Mouse (Mus musculus): ENCODE measurements around the gene Cd84. TPM values are rescaled to one million over a fixed set of nuclear protein-coding genes. Genes with fewer than 3 reads are reported as not detected.
"Not testable (repeated sequence)": the region's sequence is repeated elsewhere in the genome, so short reads cannot be mapped to it uniquely, and the experiment has no call there.

The Cd84 gene
- polyA plus RNA-seq, 1 experiment from 2014 or later = 0.66 TPM

DNA sequence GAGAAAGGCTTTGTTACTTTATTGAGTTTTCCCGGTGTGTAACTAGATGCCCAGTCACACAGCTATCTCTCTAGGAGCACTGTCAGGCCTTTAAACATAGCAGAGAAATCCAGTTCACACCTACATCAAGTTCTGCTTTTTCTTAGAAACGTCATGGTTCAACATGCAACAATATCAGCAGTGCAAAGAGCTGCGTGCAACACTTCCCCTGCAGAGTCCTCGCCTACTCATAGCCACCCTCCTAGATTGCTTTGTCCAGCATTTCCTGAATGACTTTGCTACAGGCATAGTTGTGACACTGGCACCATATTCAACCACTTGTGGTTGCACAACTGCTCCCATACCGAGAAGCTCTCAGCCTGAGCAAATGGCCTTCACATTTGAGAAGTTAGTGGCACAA lies 10.0 kb downstream of the Cd84 start:
- Histone ChIP-seq H3K27me3 (ENCODE audit: control insufficient read depth, insufficient read depth, low read length) (no peaks in the 10 kb centered on the region), H3K9ac (replicated peaks; ENCODE audit: low read length) (no peak overlapping the region), H3K4me3 (ENCODE audit: low read depth, low read length) (no peak overlapping the region), H3K9me3 (replicated peaks; ENCODE audit: control insufficient read depth, low read length) (no peaks in the 10 kb centered on the region), H3K4me1 (ENCODE audit: control insufficient read depth, insufficient read depth, low read length) (no peaks in the 10 kb centered on the region), H3K36me3 (replicated peaks; ENCODE audit: control insufficient read depth, insufficient read depth, low read depth, low read length) (no peaks in the 10 kb centered on the region), H3K4me2 (ENCODE audit: low read depth, low read length) (no peak overlapping the region), H3K27ac (replicated peaks; ENCODE audit: low read depth, low read length) (no peak overlapping the region)
- ATAC-seq (replicated peaks; ENCODE audit: insufficient number of reproducible peaks, low FRiP score, low TSS enrichment, low read depth) = no peak
- no peak for DNase-seq (ENCODE audit: low spot score)
- 89% methylated on average over 5 of the region's 5 CpGs for WGBS

DNA sequence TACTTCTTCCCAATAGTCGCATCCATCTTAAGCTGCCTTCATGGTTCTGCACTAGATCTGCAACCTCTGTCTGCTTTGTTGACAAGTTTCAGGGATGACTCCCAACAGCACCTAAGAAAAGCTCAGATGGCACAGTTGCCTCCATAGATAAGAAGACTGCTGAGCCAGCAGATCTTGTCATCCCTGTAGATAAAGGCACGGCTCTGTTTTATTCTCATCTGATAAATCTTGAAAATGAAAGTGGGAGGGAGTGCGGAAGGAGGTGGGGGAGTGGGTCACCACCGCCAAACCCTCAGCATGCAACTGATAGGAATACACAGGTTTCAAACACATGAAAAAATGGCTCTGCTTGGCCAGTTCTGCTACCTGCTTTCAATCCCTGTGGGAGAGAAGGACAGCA lies 26.0 kb downstream of the Cd84 start:
- Histone ChIP-seq H3K9me3 (replicated peaks; ENCODE audit: control insufficient read depth, low read length) (no peaks in the 10 kb centered on the region), H3K4me1 (ENCODE audit: control insufficient read depth, insufficient read depth, low read length) (no peaks in the 10 kb centered on the region), H3K36me3 (replicated peaks; ENCODE audit: control insufficient read depth, insufficient read depth, low read depth, low read length) (no peaks in the 10 kb centered on the region), H3K9ac (replicated peaks; ENCODE audit: low read length) (no peak overlapping the region), H3K4me2 (ENCODE audit: low read depth, low read length) (no peak overlapping the region), H3K27ac (replicated peaks; ENCODE audit: low read depth, low read length) (no peak overlapping the region), H3K4me3 (ENCODE audit: low read depth, low read length) (no peak overlapping the region), H3K27me3 (ENCODE audit: control insufficient read depth, insufficient read depth, low read length) (no peaks in the 10 kb centered on the region)
- DNase-seq (ENCODE audit: low spot score) (no peak), ATAC-seq (replicated peaks; ENCODE audit: insufficient number of reproducible peaks, low FRiP score, low TSS enrichment, low read depth) (no peak)
- WGBS = 88% methylated on average over 4 of the region's 4 CpGs

DNA sequence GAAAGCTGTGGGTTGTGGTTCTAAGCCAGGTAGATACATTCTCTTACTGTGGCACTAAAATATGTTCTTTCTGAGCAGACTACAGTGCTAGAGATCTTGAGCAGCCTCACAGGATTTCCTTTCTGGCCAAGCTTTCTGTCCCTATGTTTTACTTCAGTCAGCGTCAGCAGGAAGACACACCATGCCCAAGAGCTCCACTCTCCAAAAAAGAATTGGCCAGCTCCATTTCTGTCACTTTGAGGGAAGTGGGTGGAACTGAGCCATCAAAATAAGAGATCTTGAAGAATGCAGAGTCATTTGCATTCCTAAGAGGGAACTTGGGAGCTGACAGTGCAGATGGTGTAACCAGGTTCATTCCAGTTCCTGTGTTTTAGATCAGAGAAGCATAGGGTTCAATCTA lies 47.5 kb downstream of the Cd84 start:
- 92% methylated on average over 1 of the region's 1 CpGs for WGBS

DNA sequence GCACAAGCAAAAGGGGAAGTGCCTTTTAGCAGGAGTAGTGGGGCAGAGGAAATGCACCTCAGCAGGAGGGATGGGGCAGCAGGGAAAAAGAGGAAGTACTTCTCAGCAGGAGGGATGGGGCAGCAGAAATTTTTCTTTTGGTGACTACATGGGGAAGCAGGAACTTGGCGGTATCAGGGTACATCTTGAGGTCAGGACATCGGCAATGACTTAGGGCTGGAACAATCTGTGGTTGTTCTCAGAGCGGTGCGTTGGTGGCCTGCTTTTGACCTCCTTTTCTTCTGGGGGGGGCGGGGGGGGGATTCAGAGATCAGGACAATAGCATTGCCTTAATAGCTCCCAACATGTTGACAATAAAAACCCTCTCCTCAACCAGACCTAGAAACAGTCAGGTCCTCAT lies 55.9 kb downstream of the Cd84 start, which contains the start of gene Gm10521:
Gene Gm10521, plus strand, starts transcription at position 301 of the 400 bp plus-strand sequence.
- not testable (repeated sequence) for H3K9ac ChIP-seq (replicated peaks; ENCODE audit: low read length); H3K36me3 ChIP-seq (replicated peaks; ENCODE audit: control insufficient read depth, insufficient read depth, low read depth, low read length); H3K9me3 ChIP-seq (replicated peaks; ENCODE audit: control insufficient read depth, low read length); H3K4me2 ChIP-seq (ENCODE audit: low read depth, low read length); H3K4me3 ChIP-seq (ENCODE audit: low read depth, low read length); H3K27ac ChIP-seq (replicated peaks; ENCODE audit: low read depth, low read length); H3K27me3 ChIP-seq (ENCODE audit: control insufficient read depth, insufficient read depth, low read length); H3K4me1 ChIP-seq (ENCODE audit: control insufficient read depth, insufficient read depth, low read length); ATAC-seq (replicated peaks; ENCODE audit: insufficient number of reproducible peaks, low FRiP score, low TSS enrichment, low read depth); DNase-seq (ENCODE audit: low spot score)
- WGBS = 81% methylated on average over 5 of the region's 5 CpGs

More for the DNA sequence above, 47.5 kb downstream of the Cd84 start:
- H3K4me2 ChIP-seq (ENCODE audit: low read depth, low read length) = no peak overlapping the region
- ATAC-seq (replicated peaks; ENCODE audit: insufficient number of reproducible peaks, low FRiP score, low TSS enrichment, low read depth) (no peak), DNase-seq (ENCODE audit: low spot score) (no peak)
- H3K4me1 ChIP-seq (ENCODE audit: control insufficient read depth, insufficient read depth, low read length) = no peaks in the 10 kb centered on the region
- H3K4me3 ChIP-seq (ENCODE audit: low read depth, low read length) = no peak overlapping the region
- H3K9ac ChIP-seq (replicated peaks; ENCODE audit: low read length) = no peak overlapping the region
- H3K27me3 ChIP-seq (ENCODE audit: control insufficient read depth, insufficient read depth, low read length) = no peaks in the 10 kb centered on the region
- H3K27ac ChIP-seq (replicated peaks; ENCODE audit: low read depth, low read length) = no peak overlapping the region
- no peaks in the 10 kb centered on the region for H3K9me3 ChIP-seq (replicated peaks; ENCODE audit: control insufficient read depth, low read length)
- H3K36me3 ChIP-seq (replicated peaks; ENCODE audit: control insufficient read depth, insufficient read depth, low read depth, low read length) = no peaks in the 10 kb centered on the region

DNA sequence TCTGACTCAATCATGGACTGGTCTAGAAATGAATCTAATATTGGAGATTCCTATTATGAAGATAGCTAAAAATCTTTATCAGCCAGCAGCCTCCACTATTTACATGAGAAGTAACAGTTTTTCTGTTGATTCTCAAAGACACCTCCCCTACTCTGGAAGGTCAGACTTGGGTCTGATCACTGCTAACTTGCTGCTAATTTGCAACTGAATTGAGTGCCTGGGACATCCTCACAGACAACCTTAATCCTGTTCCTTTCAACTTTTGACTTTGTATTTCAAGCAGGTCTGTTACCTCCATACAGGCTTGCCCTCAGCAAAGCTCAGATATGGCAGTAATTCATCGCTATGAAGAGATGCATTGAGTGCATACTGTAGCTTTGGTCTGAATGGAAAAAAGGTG lies 64.5 kb downstream of the Cd84 start:
- Histone ChIP-seq H3K4me2 (ENCODE audit: low read depth, low read length) (no peak overlapping the region), H3K27ac (replicated peaks; ENCODE audit: low read depth, low read length) (no peak overlapping the region), H3K4me1 (ENCODE audit: control insufficient read depth, insufficient read depth, low read length) (no peaks in the 10 kb centered on the region), H3K36me3 (replicated peaks; ENCODE audit: control insufficient read depth, insufficient read depth, low read depth, low read length) (no peaks in the 10 kb centered on the region), H3K9ac (replicated peaks; ENCODE audit: low read length) (no peak overlapping the region), H3K9me3 (replicated peaks; ENCODE audit: control insufficient read depth, low read length) (no peaks in the 10 kb centered on the region), H3K27me3 (ENCODE audit: control insufficient read depth, insufficient read depth, low read length) (no peaks in the 10 kb centered on the region), H3K4me3 (ENCODE audit: low read depth, low read length) (no peak overlapping the region)
- DNase-seq (ENCODE audit: low spot score) = no peak
- no peak for ATAC-seq (replicated peaks; ENCODE audit: insufficient number of reproducible peaks, low FRiP score, low TSS enrichment, low read depth)
- 81% methylated on average over 1 of the region's 1 CpGs for WGBS

DNA sequence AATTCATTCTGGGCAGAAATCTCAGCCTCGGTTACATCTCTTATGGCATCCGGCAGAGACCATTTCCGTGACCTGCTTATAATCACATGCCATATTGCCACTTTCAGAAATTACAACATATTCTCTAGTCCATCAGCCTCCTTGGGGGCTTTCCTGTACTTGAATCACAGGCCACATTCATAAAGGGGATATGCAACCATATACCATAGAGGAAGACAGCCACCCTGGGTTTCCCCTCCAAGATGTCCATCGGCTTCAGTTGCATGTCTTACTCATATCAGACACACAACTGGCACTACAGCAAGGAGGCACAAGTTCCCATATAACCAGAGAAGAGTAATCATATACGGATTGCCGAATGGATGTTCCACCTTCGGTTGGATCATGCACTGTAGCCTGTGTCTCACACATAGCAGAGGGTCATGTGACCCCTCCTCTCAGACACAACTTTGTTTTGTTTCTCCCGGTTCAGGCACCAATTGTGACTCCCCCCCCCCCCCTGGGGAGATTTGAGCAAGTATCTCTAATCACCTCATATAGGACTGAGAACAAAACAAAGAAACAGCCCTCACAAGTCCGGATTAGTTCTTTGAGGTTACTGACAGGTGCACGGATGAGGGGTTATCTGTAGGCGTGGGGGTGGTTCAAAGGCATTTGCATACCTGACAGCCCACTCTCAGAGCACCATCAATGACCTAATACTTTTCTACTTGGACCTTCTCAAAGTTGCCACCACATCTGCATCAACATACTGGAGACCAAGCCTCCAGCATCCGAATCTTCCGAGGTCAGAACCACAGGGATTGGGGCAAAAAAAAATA lies 76.4 kb downstream of the Cd84 start:
- H3K36me3 ChIP-seq (replicated peaks; ENCODE audit: control insufficient read depth, insufficient read depth, low read depth, low read length) = no peaks in the 10 kb centered on the region
- 83% methylated on average over 13 of the region's 13 CpGs for WGBS
- H3K9me3 ChIP-seq (replicated peaks; ENCODE audit: control insufficient read depth, low read length) = no peaks in the 10 kb centered on the region
- no peak overlapping the region for H3K9ac ChIP-seq (replicated peaks; ENCODE audit: low read length)
- no peaks in the 10 kb centered on the region for H3K4me1 ChIP-seq (ENCODE audit: control insufficient read depth, insufficient read depth, low read length)
- H3K27me3 ChIP-seq (ENCODE audit: control insufficient read depth, insufficient read depth, low read length) = no peaks in the 10 kb centered on the region
- DNase-seq (ENCODE audit: low spot score) = no peak
- no peak overlapping the region for H3K4me3 ChIP-seq (ENCODE audit: low read depth, low read length)
- no peak for ATAC-seq (replicated peaks; ENCODE audit: insufficient number of reproducible peaks, low FRiP score, low TSS enrichment, low read depth)
- no peak overlapping the region for H3K27ac ChIP-seq (replicated peaks; ENCODE audit: low read depth, low read length)
- no peak overlapping the region for H3K4me2 ChIP-seq (ENCODE audit: low read depth, low read length)

DNA sequence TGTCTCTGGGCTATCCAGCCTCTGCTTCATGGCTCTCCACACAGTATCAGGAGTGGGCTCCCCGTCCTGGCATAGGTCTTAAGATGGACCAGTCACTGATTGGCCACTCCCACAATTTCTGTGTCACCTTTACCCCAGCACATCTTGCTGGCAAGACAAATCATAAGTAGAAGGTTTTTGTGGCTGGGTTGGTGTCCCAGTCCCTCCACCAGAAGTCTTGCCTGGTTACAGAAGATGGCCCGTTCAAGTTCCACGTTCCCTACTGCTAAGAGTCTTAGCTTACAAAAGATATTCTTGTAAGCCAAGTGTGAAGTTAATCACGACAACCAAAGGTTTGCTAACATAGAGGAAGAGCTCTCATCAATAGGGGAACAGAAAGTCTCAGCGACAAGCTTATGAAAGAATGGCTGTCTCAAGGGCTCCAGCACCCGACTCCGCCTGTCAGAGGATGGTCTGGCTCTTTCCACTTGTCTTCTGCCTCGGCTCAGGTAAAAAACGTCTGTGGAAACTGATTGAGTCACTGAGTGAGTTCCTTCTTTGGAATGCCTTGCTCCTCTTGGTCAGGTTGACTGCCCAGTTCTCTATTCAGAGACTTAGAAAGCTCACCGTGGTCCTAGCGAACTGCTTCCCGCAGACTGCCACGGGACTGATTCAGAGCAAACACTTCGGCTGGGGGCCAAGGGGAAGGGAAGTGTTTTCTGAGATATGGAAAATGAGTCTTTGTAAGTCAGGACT lies 78.0 kb downstream of the Cd84 start, which contains the start of gene Slamf6:
Gene Slamf6, plus strand, starts transcription at position 211 of the 735 bp plus-strand sequence.
- ATAC-seq (replicated peaks; ENCODE audit: insufficient number of reproducible peaks, low FRiP score, low TSS enrichment, low read depth) (no peak), DNase-seq (ENCODE audit: low spot score) (no peak)
- H3K4me1 ChIP-seq (ENCODE audit: control insufficient read depth, insufficient read depth, low read length) = no peaks in the 10 kb centered on the region
- no peak within 1 kb of the TSS for H3K4me3 ChIP-seq (ENCODE audit: low read depth, low read length)
- no peaks in the 10 kb centered on the region for H3K9me3 ChIP-seq (replicated peaks; ENCODE audit: control insufficient read depth, low read length)
- no peaks in the 10 kb centered on the region for H3K27me3 ChIP-seq (ENCODE audit: control insufficient read depth, insufficient read depth, low read length)
- no peaks in the 10 kb centered on the region for H3K36me3 ChIP-seq (replicated peaks; ENCODE audit: control insufficient read depth, insufficient read depth, low read depth, low read length)
- H3K27ac ChIP-seq (replicated peaks; ENCODE audit: low read depth, low read length) = no peak within 1 kb of the TSS
- 80% methylated on average over 14 of the region's 14 CpGs for WGBS
- no peak within 1 kb of the TSS for H3K4me2 ChIP-seq (ENCODE audit: low read depth, low read length)
- no peak within 1 kb of the TSS for H3K9ac ChIP-seq (replicated peaks; ENCODE audit: low read length)

All from embryonic facial prominence, embryonic 11.5 days (tissue).